Mouse (Mus musculus) kidney, adult 2 months (tissue): Measurements from ENCODE around the gene Angel2. TPM values are rescaled to one million over a fixed set of nuclear protein-coding genes. Genes with fewer than 3 reads are reported as not detected.

Experiments used
- DNase-seq: peaks from one replicate; pipeline ENCODE4 v3.0.0; 2021
- H3K27ac ChIP-seq: fragments of 200-500 bp; 2 replicates; pipeline ENCODE4 v1.5.1; 2012; ENCODE audit warnings: low read depth, low read length, control low read depth, inconsistent platforms; ENCODE audit not compliant: insufficient read depth
- H3K27me3 ChIP-seq: fragments of 200-500 bp; replicated peaks from 2 replicates; pipeline ENCODE4 v1.6.1; 2012; ENCODE audit warnings: mild to moderate bottlenecking, moderate library complexity, low read length, inconsistent platforms; ENCODE audit not compliant: control insufficient read depth, insufficient read depth
- H3K36me3 ChIP-seq: fragments of 200-500 bp; 2 replicates; pipeline ENCODE4 v1.6.1; 2012; ENCODE audit warnings: mild to moderate bottlenecking, moderate library complexity, low read length, inconsistent platforms; ENCODE audit not compliant: control insufficient read depth, insufficient read depth
- H3K4me1 ChIP-seq: fragments of 200-500 bp; 2 replicates; pipeline ENCODE4 v1.6.1; 2011; ENCODE audit warnings: low read length; ENCODE audit not compliant: control insufficient read depth, insufficient read depth
- H3K4me3 ChIP-seq: fragments of 200-500 bp; 2 replicates; pipeline ENCODE4 v1.5.1; 2011; ENCODE audit warnings: mild to moderate bottlenecking, low read depth, low read length, control low read depth; ENCODE audit not compliant: insufficient read depth
- CTCF ChIP-seq: fragments of 200-500 bp; conservative IDR thresholded peaks from 2 replicates; pipeline ENCODE4 v1.5.1; 2011; ENCODE audit warnings: low read depth, mild to moderate bottlenecking, control low read depth, low read length, moderate library complexity, mixed read lengths; ENCODE audit not compliant: insufficient read depth, insufficient read length
- POLR2A ChIP-seq: fragments of 200-500 bp; IDR thresholded peaks from one replicate; pipeline ENCODE4 v1.6.1; 2011; ENCODE audit warnings: low read depth, low read length, control low read depth
- WGBS: fragments of 180-500 bp; shearing (Covaris S2); methylation state at CpG from one replicate; pipeline ENCODE4 v1.1.7; 2018; 5-methylcytosine and 5-hydroxymethylcytosine counted together
- polyA plus RNA-seq: library from polyadenylated mRNA; depleted of rRNA; stranded (reverse); fragments of >200 nt; gene quantifications from 2 replicates; pipeline ENCODE4 v1.2.3, GENCODE M21; 2012

Angel2 gene
- polyA plus RNA-seq, 1 experiment, result 26.6 TPM

DNA sequence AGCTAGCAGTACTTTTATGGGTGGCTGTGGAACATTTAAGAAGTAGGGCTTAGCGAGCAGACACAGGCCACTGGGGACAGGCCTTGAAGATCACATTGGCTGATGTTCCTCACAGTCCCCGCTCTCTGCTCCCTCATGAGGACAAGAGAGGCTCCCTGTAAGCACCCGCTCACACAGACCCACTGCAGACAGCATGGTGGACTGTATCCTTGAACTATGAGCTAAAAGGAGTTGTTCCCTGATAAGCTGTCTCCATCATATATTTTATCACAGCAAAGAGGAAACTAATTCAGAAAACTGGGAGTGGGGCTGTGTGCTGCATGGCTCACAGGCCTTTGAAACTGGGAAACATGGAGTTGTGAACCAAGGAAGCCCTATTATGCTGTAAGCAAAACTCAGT, 26.7 kb upstream of the Angel2 start:
- H3K27ac ChIP-seq, result no peak overlapping the region
- no peaks in the 10 kb centered on the region for H3K4me1 ChIP-seq
- no peak overlapping the region for H3K4me3 ChIP-seq
- no peaks in the 10 kb centered on the region for H3K27me3 ChIP-seq
- no peak for DNase-seq
- TF ChIP-seq CTCF (no peak), POLR2A (no peak)
- WGBS, result 99% methylated on average over 3 of the region's 3 CpGs
- H3K36me3 ChIP-seq, result no peaks in the 10 kb centered on the region

DNA sequence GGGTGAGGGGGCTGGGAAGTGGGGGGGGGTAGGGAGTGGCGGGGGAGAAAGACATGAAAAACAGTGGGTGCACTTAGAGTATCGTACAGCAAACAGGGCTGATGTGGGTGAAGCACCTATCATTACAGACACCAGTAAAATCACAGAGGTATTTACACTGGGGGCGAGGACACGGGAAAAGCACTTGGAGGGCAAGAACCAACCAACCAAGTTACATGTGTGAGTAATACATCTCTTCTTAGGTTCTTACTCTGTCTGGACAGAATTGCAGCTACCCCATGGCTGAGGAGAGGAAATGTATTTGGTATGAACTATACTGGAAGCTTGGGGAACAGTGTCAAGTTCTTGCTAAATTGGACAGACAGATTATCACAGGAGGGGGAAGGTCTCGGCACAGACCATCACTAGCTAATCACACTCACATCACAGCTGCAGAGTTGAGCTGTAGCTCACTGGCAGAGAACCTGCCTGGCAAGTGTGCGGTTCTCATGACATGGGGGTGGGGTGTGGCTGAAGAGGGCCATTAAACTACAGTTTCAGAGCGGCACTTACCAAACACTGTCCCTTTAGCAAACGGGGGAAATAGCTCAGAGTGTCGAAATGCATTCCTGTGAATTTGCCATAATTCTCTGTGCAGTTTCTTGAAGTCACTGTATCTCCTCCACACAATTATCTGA, 25.9 kb upstream of the Angel2 start:
- no peaks in the 10 kb centered on the region for H3K36me3 ChIP-seq
- no peak overlapping the region for H3K27ac ChIP-seq
- DNase-seq, result no peak
- no peaks in the 10 kb centered on the region for H3K4me1 ChIP-seq
- TF ChIP-seq CTCF (no peak), POLR2A (no peak)
- H3K4me3 ChIP-seq, result no peak overlapping the region
- no peaks in the 10 kb centered on the region for H3K27me3 ChIP-seq
- WGBS, result 69% methylated on average over 9 of the region's 9 CpGs

DNA sequence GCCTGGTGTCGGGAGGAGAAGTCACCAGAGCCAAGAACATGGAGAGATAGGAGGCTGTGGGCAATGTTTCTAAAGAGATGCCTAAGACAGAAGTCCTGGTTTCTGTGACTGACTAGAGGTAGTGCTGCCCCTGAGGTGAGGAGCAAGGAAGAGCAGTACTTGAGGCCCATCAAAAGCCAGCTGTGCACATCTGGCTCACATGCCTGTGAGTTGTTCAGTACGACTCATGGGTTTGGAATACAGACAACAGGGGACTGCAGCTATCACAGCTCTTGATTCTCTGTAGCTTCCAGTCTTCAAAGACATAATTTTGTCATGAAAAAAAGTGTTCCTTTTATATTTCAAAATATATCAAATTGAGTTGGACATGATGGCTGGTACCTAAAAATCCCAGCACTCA, 23.8 kb upstream of the Angel2 start:
- TF ChIP-seq CTCF (no peak), POLR2A (no peak)
- no peak for DNase-seq
- Histone ChIP-seq H3K27ac (no peak overlapping the region), H3K4me1 (no peaks in the 10 kb centered on the region), H3K27me3 (no peaks in the 10 kb centered on the region), H3K36me3 (no peaks in the 10 kb centered on the region), H3K4me3 (no peak overlapping the region)
- 82% methylated on average over 2 of the region's 2 CpGs for WGBS

- H3K4me3 ChIP-seq, result no peak overlapping the region
- no peak for DNase-seq
- no peaks in the 10 kb centered on the region for H3K4me1 ChIP-seq
- no peaks in the 10 kb centered on the region for H3K27me3 ChIP-seq
- WGBS, result 96% methylated on average over 3 of the region's 3 CpGs
- TF ChIP-seq CTCF, result no peak
- no peak for TF ChIP-seq POLR2A
- H3K36me3 ChIP-seq, result no peaks in the 10 kb centered on the region
- no peak overlapping the region for H3K27ac ChIP-seq
Observed at GRCm38 (mm10) chr1:190904136-190904535, 20.8 kb upstream of the Angel2 start.

DNA sequence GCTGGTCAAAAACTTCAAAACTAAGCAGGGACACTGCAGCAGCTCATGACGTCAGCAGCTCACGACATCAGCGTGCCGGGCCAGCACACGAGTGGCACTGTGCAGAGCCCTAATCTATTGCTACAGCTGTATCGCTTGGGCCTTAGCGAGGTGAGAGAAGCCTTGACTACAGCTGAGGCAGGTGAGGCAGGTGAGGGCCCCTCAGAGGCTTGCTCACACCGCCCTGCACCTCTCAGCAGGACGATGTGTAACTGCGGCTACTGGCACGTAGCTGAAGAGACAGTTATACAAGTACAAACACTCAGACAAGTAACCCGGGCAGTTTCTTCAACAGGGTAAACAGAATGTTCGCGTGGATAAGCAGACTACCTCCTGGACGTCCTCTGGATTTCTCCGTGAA, 20.2 kb upstream of the Angel2 start:
- whole genome bisulfite sequencing, result 85% methylated on average over 16 of the region's 16 CpGs
- no peak overlapping the region for H3K4me3 ChIP-seq
- H3K27ac ChIP-seq, result no peak overlapping the region
- H3K36me3 ChIP-seq, result no peaks in the 10 kb centered on the region
- H3K4me1 ChIP-seq, result no peaks in the 10 kb centered on the region
- no peaks in the 10 kb centered on the region for H3K27me3 ChIP-seq
- TF ChIP-seq POLR2A (no peak), CTCF (no peak)
- DNase-seq, result no peak

- 66% methylated on average over 6 of the region's 6 CpGs for WGBS
- Histone ChIP-seq H3K36me3 (no peaks in the 10 kb centered on the region), H3K4me3 (peak overlapping the region; percentile 79), H3K27ac (no peak overlapping the region), H3K4me1 (no peaks in the 10 kb centered on the region; the same call in 1 of the 2 replicates), H3K27me3 (no peaks in the 10 kb centered on the region)
- TF ChIP-seq CTCF (no peak), POLR2A (no peak)
- no peak for DNase-seq
Observed at GRCm38 (mm10) chr1:190910836-190911235, 14.1 kb upstream of the Angel2 start.

DNA sequence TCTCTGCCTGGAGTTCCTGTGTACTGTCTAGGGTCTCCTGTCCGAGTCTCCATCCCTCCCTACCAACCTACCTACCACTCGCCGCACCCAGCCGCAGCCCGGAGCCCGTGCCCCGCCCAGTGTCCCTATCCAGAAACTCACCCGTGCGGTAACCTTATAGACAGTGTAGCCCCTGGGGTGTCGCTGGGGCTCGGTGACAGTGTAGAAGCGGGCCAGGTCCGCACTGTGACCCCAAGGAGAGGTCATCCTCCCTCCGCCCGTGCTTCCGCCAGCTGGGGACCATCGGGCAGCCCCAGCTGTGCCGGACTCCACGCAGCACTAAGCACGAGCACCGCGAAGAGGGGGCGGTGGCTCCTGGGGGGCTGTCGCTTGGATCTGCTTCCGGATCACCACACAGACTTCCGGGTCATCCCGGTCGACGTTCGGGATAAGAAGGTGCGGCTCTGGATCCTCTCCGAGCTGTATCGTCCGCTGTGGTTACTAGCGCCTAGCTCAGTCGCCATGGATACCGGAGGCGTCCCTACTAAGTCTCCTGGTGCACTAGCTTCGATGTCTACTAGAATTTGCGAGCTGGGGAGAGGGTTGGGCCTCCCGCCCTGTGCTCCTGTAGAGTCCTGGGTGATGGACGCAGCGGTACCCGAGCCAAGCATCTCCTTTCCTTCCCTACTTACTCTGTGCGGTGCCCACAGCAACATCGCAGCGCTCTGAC, 13.3 kb upstream of the Angel2 start, which contains the start of gene Rps6kc1:
Gene Rps6kc1 (minus strand): TSS at position 356 of the 709 bp plus-strand sequence.
- under 1% methylated on average over 47 of the region's 47 CpGs for WGBS
- peak; percentile 87 for DNase-seq
- TF ChIP-seq POLR2A (peak; percentile 70), CTCF (no peak)

More for the DNA sequence above, 13.3 kb upstream of the Angel2 start, which contains the start of gene Rps6kc1:
- Histone ChIP-seq H3K4me1 (no peaks in the 10 kb centered on the region; the same call in 1 of the 2 replicates), H3K27me3 (no peaks in the 10 kb centered on the region), H3K36me3 (no peaks in the 10 kb centered on the region), H3K4me3 (peak within 1 kb of the TSS; percentile 79), H3K27ac (no peak within 1 kb of the TSS)
